Mouse (Mus musculus): ENCODE measurements around the gene Tmprss9.

GRCm38 (mm10) chr10:80895100-80895499 lies 23.5 kb downstream of the Tmprss9 start:
- TF ChIP-seq CTCF (IDR thresholded peaks at IDR 0.05; ENCODE audit: low read depth) (no peak), EP300 (optimal IDR thresholded peaks at IDR 0.05) (no peak)
